Mouse (Mus musculus) spleen, postnatal 36 days (tissue): ENCODE measurements around the gene Npc2.

Source experiments
- DNase-seq, 2 experiments: peaks; one replicate each; pipeline ENCODE4 v3.0.0; 2022; ENCODE audit warnings: low spot score in 2 of 2, mixed read lengths in 1 of 2

Npc2 gene

GRCm38 (mm10) chr12:84728421-84728820, 44.5 kb downstream of the Npc2 start:
- DNase-seq, result no peak

- no peak for DNase-seq
These were observed 45.5 kb downstream of the Npc2 start for GRCm38 (mm10) chr12:84727434-84727833.

DNA sequence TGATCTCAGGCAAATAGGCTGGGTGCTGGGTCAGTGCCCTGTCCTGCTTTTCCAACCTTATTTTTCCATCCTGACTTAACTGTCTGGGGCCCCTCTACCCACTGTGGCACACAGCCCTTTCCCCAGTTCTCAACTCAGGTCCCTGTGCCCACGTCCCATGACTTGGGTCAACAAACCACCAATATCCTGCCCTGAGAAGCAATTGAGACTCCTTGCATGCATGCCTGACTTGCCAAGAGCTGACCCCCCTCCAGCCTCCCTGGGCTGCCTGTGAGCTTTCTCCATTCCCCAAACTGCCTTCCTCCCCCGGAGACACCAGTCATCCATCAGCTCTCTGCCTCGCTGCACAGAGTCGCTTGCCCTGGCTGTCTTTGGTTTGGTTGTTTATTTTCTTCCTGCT, 46.0 kb downstream of the Npc2 start:
- DNase-seq, result no peak

DNA sequence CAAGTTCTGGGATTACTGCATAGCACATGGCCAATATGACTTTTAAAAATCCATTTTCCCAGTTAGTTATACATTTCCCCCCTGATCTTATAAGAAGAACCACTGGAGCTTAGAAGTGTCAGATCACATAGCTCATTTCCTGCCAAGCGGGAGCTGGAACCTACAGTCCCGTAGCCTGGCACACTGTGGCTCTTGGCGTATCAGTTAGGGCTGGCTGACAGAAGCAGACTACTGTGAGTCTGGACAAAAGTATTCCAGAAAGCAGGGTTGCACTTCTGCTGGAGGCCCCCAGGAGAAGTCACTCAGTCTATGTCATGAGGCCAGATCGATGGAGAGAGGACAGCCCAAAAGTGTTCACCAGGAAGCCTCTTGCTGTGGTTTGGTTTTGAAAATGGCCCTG, 46.6 kb downstream of the Npc2 start:
- DNase-seq, result no peak

DNA sequence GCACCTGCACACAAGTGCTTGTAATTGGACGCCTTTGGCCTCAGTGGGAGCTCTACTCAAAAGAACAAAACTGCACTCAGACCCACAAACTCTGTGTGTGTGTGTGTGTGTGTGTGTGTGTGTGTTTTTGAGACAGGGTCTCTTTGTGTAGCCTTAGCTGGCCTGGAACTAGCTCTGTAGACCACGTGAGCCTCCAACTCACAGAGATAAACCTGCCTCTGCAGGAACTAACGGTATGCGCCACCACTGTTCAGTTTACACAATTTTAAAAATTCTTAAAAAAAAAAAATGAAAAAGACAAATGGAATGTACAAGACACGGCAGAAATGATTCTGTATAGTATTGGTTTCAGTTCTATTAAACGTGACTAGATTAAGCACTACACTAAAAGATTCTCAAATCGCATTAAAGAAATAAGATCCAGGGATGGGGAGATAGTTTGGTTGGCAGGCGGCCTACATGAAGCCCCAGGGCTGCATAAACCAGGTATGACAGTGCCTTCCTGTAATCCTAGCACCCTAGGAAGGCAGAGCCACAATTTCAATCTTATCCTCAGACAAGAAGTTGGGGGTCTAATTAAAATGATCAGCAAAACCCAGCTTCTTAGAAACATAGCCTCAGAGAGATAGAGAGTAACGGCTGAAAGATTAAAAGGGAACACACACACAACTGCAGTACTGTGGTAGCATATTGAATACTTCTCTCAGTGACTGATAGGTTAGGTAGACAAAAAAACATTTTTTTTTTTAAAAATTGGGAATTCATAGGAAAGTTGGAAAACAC, 54.3 kb downstream of the Npc2 start:
- no peak for DNase-seq

- DNase-seq, result no peak
These were observed 58.4 kb downstream of the Npc2 start for GRCm38 (mm10) chr12:84714578-84714977.

GRCm38 (mm10) chr12:84709842-84710439, 63.0 kb downstream of the Npc2 start:
- DNase-seq, result peak in 1 of 2 experiments; percentile 5

GRCm38 (mm10) chr12:84707804-84708203, 65.1 kb downstream of the Npc2 start:
- DNase-seq, result no peak

DNA sequence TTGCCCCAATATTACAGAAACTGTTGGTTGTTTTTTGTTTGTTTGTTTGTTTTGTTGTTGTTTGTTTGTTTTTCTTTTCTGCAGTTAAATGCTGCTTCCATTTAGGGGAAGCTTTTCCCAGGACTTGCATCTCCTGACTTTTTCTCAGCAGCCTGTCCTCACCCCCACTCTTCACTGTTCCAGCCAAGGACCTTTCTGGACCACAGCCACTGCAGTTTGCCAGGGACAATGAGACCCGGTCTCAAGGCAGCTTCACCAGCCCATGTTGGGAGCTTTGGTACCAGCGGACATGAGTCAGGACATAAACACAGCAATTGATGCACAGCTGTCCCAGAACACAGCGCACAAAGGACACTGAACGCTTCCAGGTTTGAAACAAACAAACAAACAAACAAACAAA, 66.1 kb downstream of the Npc2 start:
- no peak for DNase-seq
